Mouse (Mus musculus): ENCODE data around the gene Sfxn4. TPM values are rescaled to one million over a fixed set of nuclear protein-coding genes. Genes with fewer than 3 reads are reported as not detected.
"Not testable (repeated sequence)": the region's sequence is repeated elsewhere in the genome, so short reads cannot be mapped to it uniquely, and the experiment has no call there.

Gene Sfxn4
- polyA plus RNA-seq, 1 experiment from 2014 or later = 10.1 TPM

- 9% methylated on average over 3 of the region's 3 CpGs for WGBS
- Histone ChIP-seq H3K4me1 (no peaks in the 10 kb centered on the region), H3K27me3 (ENCODE audit: insufficient read depth, poor library complexity, severe bottlenecking) (no peaks in the 10 kb centered on the region), H3K36me3 (no peaks in the 10 kb centered on the region), H3K9me3 (no peaks in the 10 kb centered on the region), H3K27ac (no peak overlapping the region), H3K4me3 (no peak overlapping the region)
- DNase-seq (ENCODE audit: low spot score) = no peak
Measured at GRCm38 (mm10) chr19:60883129-60883528, 21.9 kb upstream of the Sfxn4 start.

- Histone ChIP-seq H3K4me1 (peaks cover 17% of the 10 kb centered on the region), H3K9me3 (no peaks in the 10 kb centered on the region), H3K36me3 (peaks cover 23% of the 10 kb centered on the region), H3K27me3 (ENCODE audit: insufficient read depth, poor library complexity, severe bottlenecking) (no peaks in the 10 kb centered on the region), H3K4me3 (peak within 1 kb of the TSS; percentile 78), H3K27ac (peak within 1 kb of the TSS; percentile 93)
- under 1% methylated on average over 28 of the region's 28 CpGs for WGBS
- DNase-seq (ENCODE audit: low spot score) = peak; percentile 99
Measured at GRCm38 (mm10) chr19:60874064-60874694, 12.9 kb upstream of the Sfxn4 start, which contains the start of gene Prdx3. TSS of gene Prdx3 (minus strand) at chr19:60874556.

DNA sequence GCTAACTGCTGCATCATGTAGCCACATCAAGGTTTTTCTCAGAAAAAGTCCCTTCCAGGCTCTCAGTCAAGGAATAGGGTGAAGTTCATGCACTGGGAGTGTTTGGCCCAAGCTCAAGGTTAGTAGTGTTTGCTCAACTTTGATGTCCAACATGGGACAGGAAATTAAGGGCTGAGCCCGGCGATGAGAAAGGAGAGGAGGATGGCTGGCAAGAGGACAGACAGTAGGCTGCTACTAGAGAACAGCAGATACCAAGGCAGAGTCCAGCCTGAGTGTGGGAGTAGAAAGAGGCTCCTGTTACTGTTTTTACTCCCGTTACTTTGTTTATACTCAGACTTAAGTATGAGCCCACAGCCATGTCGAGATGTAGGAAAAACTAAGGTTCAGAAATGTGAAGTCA lies 12.2 kb upstream of the Sfxn4 start:
- peak overlapping the region; percentile 93 for H3K27ac ChIP-seq
- H3K9me3 ChIP-seq = no peaks in the 10 kb centered on the region
- H3K27me3 ChIP-seq (ENCODE audit: insufficient read depth, poor library complexity, severe bottlenecking) = no peaks in the 10 kb centered on the region
- H3K4me3 ChIP-seq = peak overlapping the region; percentile 78
- peaks cover 29% of the 10 kb centered on the region for H3K36me3 ChIP-seq
- DNase-seq (ENCODE audit: low spot score) = no peak
- WGBS = 17% methylated on average over 4 of the region's 4 CpGs
- H3K4me1 ChIP-seq = peaks cover 17% of the 10 kb centered on the region

DNA sequence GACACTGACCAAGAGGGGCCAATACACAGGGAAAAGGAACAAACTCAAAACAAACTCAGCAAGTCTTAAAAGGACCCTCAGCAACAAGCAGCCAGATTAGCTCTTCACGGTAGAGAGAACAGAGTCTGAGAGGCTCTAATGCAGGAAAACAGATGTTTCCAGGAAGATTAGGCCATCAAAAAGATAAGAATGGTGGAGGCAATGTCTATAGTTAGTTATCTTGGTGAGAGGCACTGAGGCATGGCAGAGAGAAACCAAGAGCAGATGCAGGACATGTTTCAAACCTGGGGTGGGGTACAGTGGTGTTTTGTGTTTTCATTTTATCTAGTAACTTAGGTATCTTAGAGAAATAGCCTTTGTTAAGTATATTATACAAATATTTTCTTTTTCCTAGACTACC lies 11.0 kb upstream of the Sfxn4 start:
- Histone ChIP-seq H3K27ac (0 out of 2 replicates have a peak overlapping the region, but pooled peaks have one; percentile 1), H3K27me3 (ENCODE audit: insufficient read depth, poor library complexity, severe bottlenecking) (no peaks in the 10 kb centered on the region), H3K9me3 (no peaks in the 10 kb centered on the region), H3K4me3 (0 out of 2 replicates have a peak overlapping the region, but pooled peaks have one; percentile 12), H3K4me1 (peaks cover 17% of the 10 kb centered on the region), H3K36me3 (peaks cover 39% of the 10 kb centered on the region)
- 11% methylated on average over 1 of the region's 1 CpGs for WGBS
- DNase-seq (ENCODE audit: low spot score) = no peak

DNA sequence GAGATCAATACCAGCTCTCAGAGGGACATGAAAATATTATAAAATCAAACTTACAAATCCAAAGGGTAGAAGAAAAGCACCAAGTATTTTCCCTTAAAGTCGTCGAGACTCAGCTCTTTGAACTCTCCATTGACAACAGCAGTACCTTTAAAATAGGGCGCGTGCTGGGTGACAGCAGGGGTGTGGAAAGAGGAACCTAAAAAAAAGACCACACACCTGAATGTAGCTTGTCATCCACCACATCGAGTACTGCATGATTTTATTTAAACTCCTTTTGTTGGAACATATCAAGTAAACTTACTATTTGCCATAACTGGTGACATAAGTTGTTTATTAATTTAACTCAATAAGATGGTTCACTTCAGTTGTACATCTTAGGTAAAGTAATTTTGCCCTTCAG lies 10.1 kb upstream of the Sfxn4 start:
- no peaks in the 10 kb centered on the region for H3K27me3 ChIP-seq (ENCODE audit: insufficient read depth, poor library complexity, severe bottlenecking)
- H3K4me3 ChIP-seq = no peak overlapping the region
- no peak for DNase-seq (ENCODE audit: low spot score)
- H3K4me1 ChIP-seq = peaks cover 17% of the 10 kb centered on the region
- 90% methylated on average over 5 of the region's 5 CpGs for WGBS
- no peak overlapping the region for H3K27ac ChIP-seq
- H3K9me3 ChIP-seq = no peaks in the 10 kb centered on the region
- peaks cover 46% of the 10 kb centered on the region for H3K36me3 ChIP-seq

DNA sequence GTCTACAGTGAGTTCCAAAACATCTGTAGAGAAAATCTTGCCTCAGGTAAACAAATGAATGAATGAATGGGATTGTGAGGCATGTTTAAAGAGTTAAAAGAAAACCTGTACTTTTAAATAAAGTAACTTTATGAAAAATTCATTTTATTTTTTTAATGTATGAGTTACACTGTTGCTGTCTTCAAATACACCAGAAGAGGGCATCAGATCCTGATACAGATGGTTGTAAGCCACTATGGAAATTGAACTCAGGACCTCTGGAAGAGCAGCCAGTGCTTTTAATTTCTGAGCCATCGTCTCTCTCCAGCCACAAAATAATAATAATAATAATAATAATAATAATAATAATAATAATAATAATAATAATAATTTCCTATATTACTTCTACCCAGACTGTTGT lies 9.2 kb upstream of the Sfxn4 start:
- Histone ChIP-seq H3K4me3 (no peak overlapping the region), H3K36me3 (peaks cover 51% of the 10 kb centered on the region), H3K9me3 (no peaks in the 10 kb centered on the region), H3K27me3 (ENCODE audit: insufficient read depth, poor library complexity, severe bottlenecking) (no peaks in the 10 kb centered on the region), H3K27ac (no peak overlapping the region), H3K4me1 (peaks cover 17% of the 10 kb centered on the region)
- no peak for DNase-seq (ENCODE audit: low spot score)
- 91% methylated on average over 1 of the region's 1 CpGs for WGBS

DNA sequence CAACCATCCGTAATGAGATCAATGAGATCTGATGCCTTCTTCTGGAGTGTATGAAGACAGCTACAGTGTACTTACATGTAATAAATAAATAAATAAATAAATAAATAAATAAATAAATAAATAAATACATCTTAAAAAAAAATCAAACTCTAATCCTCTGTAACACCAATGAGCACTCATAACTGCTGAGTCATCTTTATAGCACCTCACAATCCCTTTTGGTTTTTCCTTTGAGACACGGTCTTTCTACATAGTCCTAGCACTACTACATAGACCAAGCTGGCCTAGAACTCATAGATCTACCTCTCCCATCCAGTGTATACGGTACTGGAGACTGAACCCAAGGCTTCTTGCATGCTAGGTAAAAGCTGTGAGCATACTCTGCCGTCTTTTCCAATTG lies 4.9 kb upstream of the Sfxn4 start:
- H3K27ac ChIP-seq; H3K27me3 ChIP-seq (ENCODE audit: insufficient read depth, poor library complexity, severe bottlenecking); H3K9me3 ChIP-seq; H3K4me1 ChIP-seq; H3K4me3 ChIP-seq; DNase-seq (ENCODE audit: low spot score): not testable (repeated sequence)
- H3K36me3 ChIP-seq = peaks cover 66% of the 10 kb centered on the region
- 92% methylated on average over 4 of the region's 4 CpGs for WGBS

- Histone ChIP-seq H3K4me3 (no peak overlapping the region), H3K9me3 (no peaks in the 10 kb centered on the region), H3K27me3 (ENCODE audit: insufficient read depth, poor library complexity, severe bottlenecking) (no peaks in the 10 kb centered on the region), H3K36me3 (peaks cover 9% of the 10 kb centered on the region), H3K27ac (no peak overlapping the region), H3K4me1 (no peaks in the 10 kb centered on the region)
- no peak for DNase-seq (ENCODE audit: low spot score)
Measured at GRCm38 (mm10) chr19:60845731-60846130, 15.5 kb downstream of the Sfxn4 start.

DNA sequence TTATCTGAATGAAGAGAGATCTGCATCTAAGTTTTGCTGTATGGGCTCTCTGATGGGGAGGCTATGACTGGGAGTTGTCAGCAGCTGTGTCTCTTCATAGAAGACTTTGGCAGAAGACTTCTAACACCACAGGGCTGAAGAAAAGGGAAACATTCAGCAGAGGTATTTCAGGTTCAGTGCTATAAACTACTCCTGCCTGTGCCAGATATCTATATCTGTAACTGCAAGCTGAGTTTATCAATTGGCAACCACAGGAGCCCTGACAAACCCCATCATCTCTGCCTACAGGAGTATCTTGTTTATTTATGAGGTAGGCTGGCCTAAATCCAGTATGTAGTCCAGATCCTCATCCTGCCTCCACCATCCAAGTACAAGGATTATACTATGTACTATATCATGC lies 18.0 kb downstream of the Sfxn4 start:
- Histone ChIP-seq H3K9me3 (no peaks in the 10 kb centered on the region), H3K4me3 (no peak overlapping the region), H3K27ac (no peak overlapping the region), H3K4me1 (peaks cover 3% of the 10 kb centered on the region; the same call in 1 of the 2 replicates), H3K36me3 (peaks cover 13% of the 10 kb centered on the region; the same call in 1 of the 2 replicates), H3K27me3 (ENCODE audit: insufficient read depth, poor library complexity, severe bottlenecking) (no peaks in the 10 kb centered on the region)
- no peak for DNase-seq (ENCODE audit: low spot score)

GRCm38 (mm10) chr19:60837747-60838146 lies 23.5 kb downstream of the Sfxn4 start:
- no peak overlapping the region for H3K4me3 ChIP-seq
- DNase-seq (ENCODE audit: low spot score) = peak; percentile 85
- no peaks in the 10 kb centered on the region for H3K27me3 ChIP-seq (ENCODE audit: insufficient read depth, poor library complexity, severe bottlenecking)
- peaks cover 52% of the 10 kb centered on the region for H3K36me3 ChIP-seq
- no peaks in the 10 kb centered on the region for H3K9me3 ChIP-seq
- no peak overlapping the region for H3K27ac ChIP-seq
- WGBS = 44% methylated on average over 1 of the region's 1 CpGs
- H3K4me1 ChIP-seq = peaks cover 3% of the 10 kb centered on the region; the same call in 1 of the 2 replicates

- Histone ChIP-seq H3K27ac (no peak overlapping the region), H3K36me3 (peaks cover 83% of the 10 kb centered on the region), H3K27me3 (ENCODE audit: insufficient read depth, poor library complexity, severe bottlenecking) (no peaks in the 10 kb centered on the region), H3K4me3 (no peak overlapping the region), H3K4me1 (no peaks in the 10 kb centered on the region), H3K9me3 (no peaks in the 10 kb centered on the region)
- no peak for DNase-seq (ENCODE audit: low spot score)
- WGBS = 91% methylated on average over 6 of the region's 6 CpGs
Measured at GRCm38 (mm10) chr19:60818677-60819076, 42.6 kb downstream of the Sfxn4 start.

DNA sequence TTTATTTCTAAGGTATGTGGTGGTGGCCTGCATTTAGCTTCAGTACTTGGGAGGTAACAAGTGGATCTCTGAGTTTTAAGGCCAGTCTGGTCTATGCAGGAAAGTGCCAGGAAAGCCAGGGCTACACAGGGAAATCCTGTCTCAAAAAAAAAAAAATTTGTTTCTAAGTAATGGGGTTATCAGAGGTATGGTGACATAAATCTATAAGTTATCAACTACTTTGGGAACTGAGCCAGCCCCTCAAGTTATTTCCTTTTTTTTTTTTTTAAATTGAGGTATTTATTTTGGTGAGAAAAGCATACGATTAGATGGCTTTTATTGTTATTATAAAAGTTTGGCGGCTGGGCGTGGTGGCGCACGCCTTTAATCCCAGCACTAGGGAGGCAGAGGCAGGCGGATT lies 48.1 kb downstream of the Sfxn4 start:
- Histone ChIP-seq H3K36me3 (peaks cover 31% of the 10 kb centered on the region), H3K9me3 (no peaks in the 10 kb centered on the region), H3K27ac (no peak overlapping the region), H3K27me3 (ENCODE audit: insufficient read depth, poor library complexity, severe bottlenecking) (no peaks in the 10 kb centered on the region), H3K4me3 (no peak overlapping the region), H3K4me1 (peaks cover 15% of the 10 kb centered on the region)
- no peak for DNase-seq (ENCODE audit: low spot score)
- WGBS = 98% methylated on average over 6 of the region's 6 CpGs

GRCm38 (mm10) chr19:60812036-60812389 lies 49.3 kb downstream of the Sfxn4 start:
- Histone ChIP-seq H3K4me1 (peaks cover 15% of the 10 kb centered on the region), H3K9me3 (no peaks in the 10 kb centered on the region), H3K27ac (peak overlapping the region; percentile 93), H3K36me3 (peaks cover 24% of the 10 kb centered on the region), H3K4me3 (peak overlapping the region; percentile 91), H3K27me3 (ENCODE audit: insufficient read depth, poor library complexity, severe bottlenecking) (no peaks in the 10 kb centered on the region)
- 28% methylated on average over 10 of the region's 10 CpGs for WGBS
- no peak for DNase-seq (ENCODE audit: low spot score)
